Mouse (Mus musculus) A20 (cell line): ENCODE measurements around the gene Cntnap4.

Experiments used
- DNase-seq: peaks from one replicate; pipeline ENCODE4 v3.0.0-alpha.2; 2011; ENCODE audit warnings: low read depth, low spot score

Gene Cntnap4

DNA sequence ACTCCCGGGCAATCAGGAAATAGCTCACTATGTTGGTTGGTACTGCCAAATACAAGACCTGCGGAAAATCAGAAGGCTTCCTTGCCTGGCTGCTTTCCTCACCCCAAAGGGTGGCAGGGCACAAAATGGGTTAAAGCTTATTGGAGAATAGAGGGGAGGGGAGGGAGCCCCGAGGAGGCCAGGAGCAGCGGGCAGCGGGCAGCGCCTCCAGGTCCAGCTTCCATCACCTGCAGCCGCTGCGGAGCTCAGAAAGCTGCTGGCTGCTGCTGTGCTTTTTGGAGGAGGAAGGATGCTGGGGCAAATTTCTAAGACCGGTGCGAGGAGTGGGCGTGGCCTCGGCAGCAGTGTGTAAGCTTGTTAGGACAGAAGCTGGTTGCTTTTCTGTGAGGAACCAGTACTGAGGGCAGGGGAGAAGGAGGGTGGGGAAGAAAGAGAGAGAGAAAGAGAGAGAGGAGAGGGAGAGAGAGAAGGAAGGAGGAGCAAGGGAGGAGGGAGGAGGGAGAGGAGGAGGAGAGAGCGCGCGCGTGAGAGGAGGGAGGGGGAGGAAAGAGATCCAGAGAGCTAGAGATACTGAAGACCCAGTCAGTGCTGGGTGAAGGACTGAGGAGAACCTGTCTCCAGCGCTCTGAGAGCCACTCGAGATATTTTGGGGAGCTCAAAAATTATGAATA lies at the start of gene Cntnap4:
Gene Cntnap4 (plus strand): TSS at position 573 of the 671 bp plus-strand sequence.
- no peak for DNase-seq

DNA sequence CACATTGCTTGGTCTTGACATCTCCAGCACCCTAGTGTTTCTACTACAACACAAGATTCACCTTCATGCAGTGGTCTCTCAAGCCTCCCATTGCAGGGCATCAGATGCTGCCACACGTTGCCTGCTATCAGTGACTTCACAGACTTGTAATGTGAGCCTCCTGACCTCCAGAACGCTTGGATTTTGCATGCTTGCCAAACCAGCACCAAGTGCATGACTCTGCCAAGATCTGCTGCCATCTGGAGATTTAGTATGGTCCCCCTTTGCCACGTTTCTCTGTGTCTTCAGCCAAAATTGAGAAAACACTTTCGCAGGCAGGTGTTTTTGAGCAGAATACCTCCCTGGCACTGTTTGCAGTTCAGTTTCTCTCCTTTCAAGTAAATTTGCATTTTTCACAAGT lies 12.5 kb upstream of the Cntnap4 start:
- DNase-seq: no peak

DNA sequence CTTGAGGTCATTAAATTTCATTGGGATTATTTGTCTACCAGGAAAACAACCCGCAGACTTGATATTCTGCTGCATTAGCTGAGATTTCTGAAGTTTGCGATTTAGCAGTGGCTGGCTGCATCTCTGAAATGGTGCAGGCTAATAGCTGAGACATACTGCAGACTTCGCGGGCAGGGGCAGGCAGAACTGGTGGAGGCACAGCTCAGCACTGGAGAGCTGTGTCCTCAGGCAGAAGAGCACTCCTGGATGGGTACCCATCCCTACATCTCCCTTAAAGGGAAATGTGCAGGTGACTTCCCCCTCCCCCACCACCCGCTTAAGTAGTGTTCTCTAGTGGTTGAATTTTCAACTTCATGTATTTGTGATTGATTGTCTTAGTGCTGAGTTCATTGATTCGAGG lies 698 bp downstream of the Cntnap4 start:
- no peak for DNase-seq

DNA sequence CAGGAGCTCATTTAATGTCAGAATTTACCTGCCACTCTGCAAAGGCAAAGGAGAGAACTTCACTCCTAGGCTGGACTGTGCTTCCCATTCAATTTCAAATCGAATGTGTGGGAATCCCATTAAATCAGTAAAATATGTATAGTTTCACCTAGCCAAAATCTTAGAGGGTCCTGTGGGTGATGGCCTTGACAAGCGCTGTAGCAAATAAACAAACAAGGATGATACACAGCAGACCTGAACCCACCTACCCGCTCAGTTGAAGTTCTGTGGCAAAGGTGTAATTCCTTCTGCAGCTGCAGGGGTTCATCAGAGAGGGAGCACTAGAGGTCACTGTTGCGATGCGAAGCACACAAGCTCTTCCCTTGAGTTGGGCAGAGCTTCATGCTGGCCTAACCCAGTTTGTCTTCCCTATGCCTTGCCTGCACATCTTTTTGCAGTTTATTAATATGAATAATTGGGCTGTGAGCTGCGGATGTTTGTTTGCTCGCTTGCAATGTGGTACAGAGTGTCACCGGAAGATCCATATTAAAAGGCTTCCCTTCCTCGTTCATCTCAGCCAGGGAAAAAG lies 1.6 kb downstream of the Cntnap4 start:
- no peak for DNase-seq

DNA sequence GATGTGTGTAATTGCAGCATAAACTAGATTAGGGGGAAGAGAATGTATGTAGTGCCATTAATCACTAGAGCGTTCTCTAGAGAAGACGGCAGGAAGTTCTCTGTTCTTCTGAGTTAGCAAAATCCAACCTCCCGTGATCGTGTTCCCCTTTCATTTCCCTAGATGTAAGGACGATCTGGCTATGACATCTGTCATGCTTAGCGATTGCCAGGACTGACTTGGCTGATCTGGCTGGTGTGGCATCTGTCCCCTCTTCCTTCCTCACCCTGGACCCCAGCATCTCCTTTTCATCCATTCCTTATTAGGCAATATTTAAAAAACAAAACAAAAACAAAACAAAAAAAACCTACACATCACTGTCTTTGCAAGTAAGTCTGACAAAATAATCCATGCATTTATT lies 11.6 kb downstream of the Cntnap4 start:
- no peak for DNase-seq

DNA sequence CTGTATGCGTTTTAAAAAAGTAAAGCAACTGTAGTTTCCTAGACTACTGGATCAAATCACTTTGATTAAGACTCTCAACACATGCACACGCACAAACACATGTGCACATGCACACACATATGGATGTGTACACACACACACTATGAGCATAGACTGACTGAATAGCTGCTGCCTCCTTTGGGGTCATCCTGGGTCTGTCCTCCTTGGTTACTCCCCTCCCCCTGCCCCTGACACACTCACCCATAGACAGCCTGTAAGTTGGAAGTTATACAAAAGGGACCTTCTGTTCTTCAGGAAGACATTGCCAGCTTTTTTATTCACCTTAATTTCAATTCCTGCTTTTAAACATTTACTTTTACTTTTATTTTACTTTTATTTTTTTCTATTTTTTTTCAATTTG lies 13.6 kb downstream of the Cntnap4 start:
- no peak for DNase-seq

DNA sequence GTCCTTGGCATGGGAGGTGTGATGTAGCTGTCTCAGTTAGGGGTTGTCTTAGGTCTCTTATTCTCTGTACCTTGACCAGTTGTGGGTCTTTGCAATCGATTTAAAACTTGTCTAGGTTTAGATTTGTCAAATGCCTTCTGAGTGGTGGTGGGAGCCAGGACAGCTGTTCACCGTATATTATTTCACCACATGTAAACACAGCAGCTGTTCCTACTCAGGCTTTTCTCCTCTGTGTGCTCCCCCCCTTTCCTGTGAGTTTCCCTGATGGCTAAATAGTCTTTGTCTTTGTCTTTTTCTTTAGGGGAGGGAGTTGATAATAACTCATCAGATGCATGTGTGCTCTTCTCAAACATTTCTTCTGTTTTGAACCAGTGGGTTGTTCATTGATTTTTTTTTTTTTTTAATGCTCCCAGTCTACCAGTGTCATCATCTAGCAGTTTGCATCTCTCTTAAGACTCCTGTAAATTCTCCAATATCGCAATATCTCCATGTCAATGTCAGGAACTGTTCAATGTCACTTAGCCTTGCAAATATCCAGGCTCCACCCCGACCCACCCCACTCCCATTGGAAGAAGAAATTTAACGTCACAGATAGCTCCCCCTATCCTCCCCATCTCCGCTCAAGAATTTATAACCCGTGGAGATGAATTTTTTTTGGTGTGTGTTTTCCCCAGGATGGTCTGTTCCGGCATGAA lies 18.7 kb downstream of the Cntnap4 start:
- no peak for DNase-seq

DNA sequence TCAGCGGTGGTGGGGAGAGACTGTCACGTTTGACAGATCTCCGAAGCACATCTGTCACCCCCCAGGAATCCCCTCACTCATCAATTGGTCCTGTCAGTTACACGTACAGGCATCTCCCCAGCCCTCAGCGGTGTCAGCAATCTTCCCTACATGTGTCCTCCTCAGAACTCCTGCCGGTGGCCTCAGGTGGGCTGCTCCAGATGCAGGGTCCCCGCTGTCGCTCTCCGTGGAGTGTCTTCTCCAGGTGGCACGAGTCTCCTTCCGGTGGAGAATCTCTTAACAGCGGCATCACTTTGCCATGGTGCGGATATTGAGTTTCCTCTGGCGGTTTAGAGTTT lies 19.2 kb downstream of the Cntnap4 start:
- DNase-seq: no peak

DNA sequence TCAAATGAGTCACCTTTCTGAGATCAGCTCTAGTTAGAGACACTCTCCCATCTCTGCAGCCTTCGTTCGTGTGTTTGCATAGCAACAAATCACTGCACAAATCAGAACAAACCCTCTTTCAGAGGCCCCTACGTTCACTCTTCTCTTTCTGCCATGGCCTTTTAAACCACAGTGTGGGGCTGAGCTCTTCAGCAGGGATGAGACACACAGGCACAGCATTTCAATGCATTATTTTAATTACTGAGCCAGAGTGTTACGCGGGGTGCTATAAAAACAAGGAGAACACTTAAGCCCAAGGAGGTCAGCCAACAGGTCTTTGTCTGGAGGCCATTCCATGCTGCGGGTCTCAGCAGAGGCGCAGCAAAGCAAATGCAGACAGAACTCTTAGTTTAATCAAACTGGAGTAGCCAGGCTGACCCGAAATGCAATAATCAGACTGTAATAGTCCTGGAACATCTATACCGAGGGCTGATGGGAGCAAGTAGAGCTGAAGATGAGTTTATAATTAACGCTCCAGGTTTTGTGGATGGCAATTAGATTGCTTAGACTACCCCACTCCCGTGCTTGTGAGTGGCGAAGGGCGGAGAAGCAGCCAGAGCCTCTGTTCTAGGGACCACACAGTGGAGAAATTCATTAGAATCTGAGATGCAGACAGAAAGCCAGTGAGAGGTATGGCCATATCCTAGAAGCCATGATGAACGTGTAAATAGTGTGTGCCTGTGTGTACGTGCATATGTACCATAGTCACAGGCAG lies 26.4 kb downstream of the Cntnap4 start:
- DNase-seq: no peak

DNA sequence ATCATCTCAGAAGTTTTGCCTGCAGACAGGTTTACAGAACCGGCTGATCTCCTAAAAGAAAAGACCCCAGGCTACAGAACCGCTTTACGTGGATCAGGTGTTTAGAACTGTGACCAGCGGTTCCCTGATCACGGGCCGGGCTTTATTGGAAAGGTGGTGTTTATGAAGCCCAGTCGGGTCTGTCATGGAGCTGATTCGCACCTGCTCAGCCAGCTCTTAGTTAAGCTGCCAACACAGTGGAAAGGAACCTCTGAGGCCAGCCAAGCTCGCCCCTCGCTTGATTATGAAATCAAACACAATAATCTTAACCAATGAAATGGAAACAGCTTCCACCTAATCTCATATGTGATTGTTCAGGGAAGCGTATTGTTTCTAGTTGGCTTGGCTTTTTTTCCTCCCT lies 30.1 kb downstream of the Cntnap4 start:
- DNase-seq: no peak

DNA sequence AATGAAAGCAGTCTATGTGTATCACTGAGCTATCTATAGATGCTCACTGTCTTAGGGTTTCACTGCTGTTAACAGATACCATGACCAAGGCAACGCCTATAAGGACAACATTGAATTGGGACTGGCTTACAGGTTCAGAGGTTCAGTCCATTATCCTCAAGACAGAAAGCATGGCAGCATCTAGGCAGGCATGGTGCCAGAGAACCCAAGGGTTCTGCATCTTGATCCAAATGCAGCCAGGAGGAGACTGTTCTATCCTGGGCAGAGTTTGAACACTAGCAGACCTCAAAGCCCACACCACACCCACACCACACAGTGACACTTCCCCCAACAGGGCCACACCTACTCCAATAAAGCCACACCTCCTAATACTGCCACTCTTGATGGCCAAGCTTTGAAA lies 31.3 kb downstream of the Cntnap4 start:
- DNase-seq: no peak

DNA sequence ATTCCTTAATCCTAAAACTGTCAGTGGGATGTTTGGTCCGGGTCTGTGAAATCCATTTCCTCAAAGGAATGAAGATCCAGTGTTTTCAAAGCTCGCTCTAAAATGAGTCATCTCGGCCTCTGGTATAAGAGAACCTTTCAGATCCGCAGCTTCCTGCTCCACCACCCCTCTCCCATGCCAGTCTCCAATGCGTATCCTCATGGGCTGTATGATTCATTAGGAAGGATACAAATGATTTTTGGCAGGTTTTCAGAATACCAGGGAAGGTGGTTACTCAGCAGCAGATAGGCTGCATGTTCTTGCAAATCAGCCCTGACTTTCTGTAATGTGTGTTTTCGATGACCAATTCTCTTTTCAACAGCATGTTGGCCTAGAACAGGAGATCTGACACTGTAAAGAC lies 40.3 kb downstream of the Cntnap4 start:
- no peak for DNase-seq

DNA sequence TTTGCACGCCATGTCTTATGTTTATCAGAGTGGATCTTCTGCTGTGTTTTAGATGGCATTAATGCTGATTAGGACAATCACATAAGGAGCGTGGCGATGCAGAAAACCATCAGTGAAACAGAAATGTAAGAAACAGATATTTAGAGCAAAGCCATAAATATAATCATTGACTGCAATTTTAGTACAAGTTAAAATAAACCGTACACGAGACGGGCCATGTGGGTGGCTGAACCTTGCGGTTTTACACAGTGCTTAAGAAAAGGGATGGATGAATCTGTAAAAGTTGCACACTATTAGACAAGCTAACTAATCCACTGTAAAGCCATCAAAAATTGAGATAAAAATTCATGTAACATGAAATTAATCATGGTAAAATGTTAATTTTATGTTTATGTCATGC lies 58.9 kb downstream of the Cntnap4 start:
- no peak for DNase-seq

DNA sequence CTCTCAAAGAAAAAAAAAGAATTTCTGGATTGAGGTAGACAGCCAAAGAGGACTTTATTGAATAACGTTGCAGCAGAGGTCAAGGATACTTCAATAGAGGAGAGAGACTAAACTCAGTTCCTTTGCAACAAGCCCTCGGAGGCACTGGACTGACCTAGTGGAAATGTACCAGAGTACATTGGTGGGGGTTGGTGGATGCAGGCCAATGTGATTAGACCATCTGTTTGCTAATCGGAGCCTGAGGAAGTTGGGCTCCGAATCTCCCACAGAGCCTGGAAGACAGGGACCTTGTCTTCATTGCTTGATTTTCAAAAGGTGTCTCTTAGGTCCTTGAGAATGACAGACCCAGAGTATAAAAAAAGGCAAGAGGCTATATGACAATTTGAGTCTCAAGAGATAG lies 82.8 kb downstream of the Cntnap4 start:
- DNase-seq: no peak

DNA sequence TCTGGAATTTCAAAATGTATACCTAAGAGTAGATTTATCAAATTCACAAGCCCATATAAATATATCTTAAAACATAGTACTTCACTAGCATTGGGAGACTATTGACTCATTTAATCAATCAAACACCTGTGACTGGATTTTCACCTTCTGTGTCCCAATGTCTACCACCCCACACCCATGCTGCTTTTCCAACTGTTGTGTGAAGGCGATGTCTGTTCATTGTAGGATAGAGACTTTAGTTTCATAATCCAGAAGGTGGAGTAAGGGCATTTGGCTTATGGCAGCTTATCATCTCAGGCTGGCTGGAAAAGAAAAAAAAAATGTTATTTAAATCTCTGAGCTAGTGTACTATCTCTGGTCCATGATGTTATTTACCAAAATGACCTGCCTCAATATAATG lies 83.4 kb downstream of the Cntnap4 start:
- no peak for DNase-seq

DNA sequence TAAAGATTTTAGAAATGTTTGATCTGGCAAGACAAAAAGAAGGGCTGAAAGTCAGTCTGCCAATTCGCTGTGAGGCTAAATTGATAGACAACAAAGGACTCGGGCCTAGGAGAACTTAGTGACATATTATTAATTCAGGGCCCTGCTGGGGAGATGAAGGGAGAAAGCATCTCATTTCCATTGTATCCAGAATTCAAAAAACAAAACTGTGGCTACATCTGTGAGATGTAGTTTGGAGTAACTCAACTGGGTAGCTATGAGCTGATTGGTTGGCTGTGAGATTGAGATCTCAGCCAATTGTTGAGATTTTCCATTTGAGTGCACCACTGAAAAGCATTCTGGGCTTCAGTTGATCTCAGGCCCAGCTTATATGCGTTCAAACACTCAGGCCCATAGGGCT lies 84.2 kb downstream of the Cntnap4 start:
- no peak for DNase-seq

DNA sequence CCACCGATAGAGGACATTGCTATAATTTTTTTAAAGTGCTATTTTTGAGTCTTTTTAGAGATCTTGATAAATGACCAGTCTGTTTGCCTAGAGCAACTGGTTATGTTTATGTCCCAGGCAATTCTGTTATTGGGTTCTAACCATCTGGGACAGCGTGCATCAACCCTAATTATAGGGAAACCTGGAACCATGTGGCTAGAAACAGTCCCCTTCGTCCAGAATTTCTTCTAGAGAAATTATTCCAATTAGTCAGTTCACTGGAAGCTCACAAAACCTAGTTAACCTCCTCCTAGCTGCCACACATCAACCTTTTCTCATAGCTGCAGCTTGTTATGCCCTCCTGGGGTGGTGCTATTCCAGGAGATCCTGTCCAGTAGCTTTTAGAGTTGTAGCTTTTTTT lies 94.2 kb downstream of the Cntnap4 start:
- no peak for DNase-seq

DNA sequence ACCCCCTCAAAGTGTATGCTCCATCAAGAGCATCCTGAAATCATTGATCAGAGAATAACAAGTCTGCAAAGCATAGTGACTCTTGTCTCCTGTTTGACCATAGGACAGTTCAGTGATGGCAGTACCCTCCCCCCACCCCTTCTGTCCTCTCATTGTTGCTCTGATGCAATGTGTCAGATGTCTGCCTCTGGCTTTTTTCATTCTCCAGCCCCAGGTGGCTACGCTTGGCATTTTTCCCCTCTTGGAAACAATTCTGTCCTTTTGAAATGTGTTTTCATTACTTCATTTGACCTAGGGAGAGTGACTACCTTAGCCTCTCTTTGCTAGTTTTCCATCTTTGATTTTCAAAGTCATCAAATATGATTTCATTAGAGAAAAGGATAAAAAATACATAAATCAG lies 104.8 kb downstream of the Cntnap4 start:
- no peak for DNase-seq

DNA sequence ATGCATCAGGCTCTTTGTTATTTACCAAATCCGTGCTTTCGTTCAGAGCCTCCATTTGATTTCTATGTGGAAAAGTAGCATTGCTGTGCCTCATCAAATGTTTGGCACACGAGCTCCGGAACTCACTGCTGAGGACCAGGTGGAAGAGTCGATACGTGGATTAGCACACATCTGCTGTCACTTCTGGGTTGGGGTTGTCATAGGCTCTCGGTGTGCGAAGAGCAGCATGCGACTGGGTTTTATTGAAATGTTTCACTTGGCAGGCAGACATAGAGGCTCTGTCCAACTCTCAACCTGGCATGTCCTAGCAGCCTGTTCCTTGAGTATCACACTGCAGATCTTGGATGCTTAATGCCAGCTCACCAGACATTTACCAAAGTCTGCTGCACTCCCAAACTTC lies 111.9 kb downstream of the Cntnap4 start:
- no peak for DNase-seq

DNA sequence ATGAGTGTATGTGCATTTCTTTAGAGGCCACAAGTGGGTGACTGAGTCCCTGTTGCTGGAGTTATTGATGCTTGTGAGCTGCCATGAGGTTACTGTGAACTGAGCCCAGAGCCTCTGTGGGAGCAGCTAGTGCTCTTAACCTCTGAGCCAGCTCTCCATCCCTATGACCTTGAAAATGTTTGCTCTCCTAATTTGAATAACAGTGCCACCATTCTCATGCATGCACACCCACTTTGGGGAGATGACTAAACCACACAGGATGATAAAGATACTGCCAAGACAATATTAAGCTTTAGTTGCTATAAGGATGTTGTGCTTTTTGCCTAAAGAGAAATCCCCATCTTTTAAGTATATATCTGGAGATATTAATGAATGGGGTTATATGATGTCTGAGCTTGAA lies 125.9 kb downstream of the Cntnap4 start:
- no peak for DNase-seq

DNA sequence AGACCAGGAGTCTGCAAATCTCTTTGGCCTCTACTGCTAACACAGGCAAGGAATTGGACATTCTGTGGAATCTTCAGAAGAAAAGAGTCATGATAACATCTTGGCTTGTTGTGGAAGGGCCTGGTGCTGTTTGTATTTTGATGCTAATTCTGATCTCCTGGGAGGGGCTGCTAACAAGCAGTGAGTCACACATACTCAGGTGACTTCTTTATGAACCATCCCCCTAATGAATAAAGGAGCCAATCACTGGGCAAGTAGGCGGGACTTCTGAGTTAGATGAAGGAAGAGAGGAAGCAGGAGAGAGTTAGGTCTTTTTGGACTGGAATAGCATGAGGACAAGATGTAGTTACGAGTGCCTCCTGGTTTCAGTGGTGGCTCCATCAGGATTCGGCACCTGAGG lies 128.3 kb downstream of the Cntnap4 start:
- DNase-seq: no peak

DNA sequence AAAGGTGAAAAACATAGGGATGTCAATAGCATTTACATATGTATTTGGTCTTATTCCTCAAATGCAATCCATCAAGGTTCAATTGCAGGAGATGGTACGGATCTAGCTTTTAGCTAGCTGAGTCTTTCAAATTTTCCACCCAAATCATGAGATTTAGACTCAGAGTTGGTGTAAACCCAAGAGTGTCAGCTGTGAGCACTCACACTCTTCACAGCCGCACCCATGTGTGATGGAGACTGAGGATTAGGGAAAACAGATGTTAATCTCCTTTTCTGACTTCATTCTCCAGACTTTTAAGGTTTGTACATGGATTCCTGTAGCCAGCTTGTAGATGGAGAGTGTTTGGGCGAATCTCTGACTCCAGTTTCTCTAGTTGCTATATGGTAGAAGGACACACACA lies 147.1 kb downstream of the Cntnap4 start:
- DNase-seq: no peak

DNA sequence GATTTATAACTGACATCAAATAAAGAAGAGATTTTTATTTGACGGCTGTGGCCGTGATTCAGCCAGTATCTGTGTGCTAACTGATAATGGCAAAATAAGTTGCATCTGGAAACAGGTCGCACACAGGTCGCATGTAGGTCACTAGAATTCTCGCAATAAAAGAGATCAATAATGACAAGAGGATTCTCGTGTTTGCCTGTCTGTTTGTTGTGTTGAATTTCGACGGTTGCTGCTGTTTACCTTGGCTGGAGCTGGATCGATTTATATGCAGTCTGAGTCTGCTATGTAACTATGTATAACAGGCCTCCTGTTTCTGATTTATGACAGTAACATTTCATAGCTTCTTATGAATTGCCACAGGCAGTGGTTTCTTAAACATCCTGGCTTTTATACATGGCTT lies 155.1 kb downstream of the Cntnap4 start:
- DNase-seq: no peak
